Mouse (Mus musculus) heart, adult 2 months (tissue): ENCODE measurements around the gene C1ra.
A peak's percentile ranks its signal among the peaks of the same experiment; 100 is the strongest.

ENCODE experiments used
- CTCF ChIP-seq: fragments of 200-600 bp; IDR thresholded peaks from 2 replicates; pipeline ENCODE4 v1.8.1; 2022; ENCODE audit warnings: antibody characterized with exemption, mild to moderate bottlenecking, moderate library complexity
- EP300 ChIP-seq: fragments of 200-500 bp; IDR thresholded peaks from 2 replicates; pipeline ENCODE4 v1.6.1; 2011; ENCODE audit warnings: low read depth, low read length, control low read depth; ENCODE audit not compliant: insufficient read depth
- POLR2A ChIP-seq: fragments of 200-500 bp; IDR thresholded peaks from 2 replicates; pipeline ENCODE4 v1.6.1; 2011; ENCODE audit warnings: mild to moderate bottlenecking, low read depth, low read length, control low read depth; ENCODE audit not compliant: insufficient read depth

GRCm38 (mm10) chr6:124481571-124481970 lies 30.6 kb upstream of the C1ra start:
- TF ChIP-seq POLR2A (no peak), EP300 (no peak), CTCF (peak; percentile 80)
